Mouse (Mus musculus): ENCODE results near the gene Eva1c. TPM values are rescaled to one million over a fixed set of nuclear protein-coding genes. Genes with fewer than 3 reads are reported as not detected.
"Not testable (repeated sequence)": the region's sequence is repeated elsewhere in the genome, so short reads cannot be mapped to it uniquely, and the experiment has no call there.

The Eva1c gene
- total RNA-seq, 1 experiment: 2.0 TPM

- Histone ChIP-seq H3K4me3 (ENCODE audit: insufficient read depth in 1 of 2, low read depth in 1 of 2, low read length in 2 of 2, poor library complexity in 1 of 2, severe bottlenecking in 1 of 2) (no peak overlapping the region), H3K36me3 (ENCODE audit: control insufficient read depth, insufficient read depth, low read length, poor library complexity, severe bottlenecking) (no peaks in the 10 kb centered on the region), H3K4me1 (ENCODE audit: control insufficient read depth in 2 of 2, insufficient read depth in 2 of 2, low read length in 2 of 2, poor library complexity in 1 of 2) (peaks cover 0 to 3% of the 10 kb centered on the region in 2 experiments; a peak in 1 of 4 replicates), H3K27ac (ENCODE audit: insufficient read depth, low read depth, low read length, poor library complexity, severe bottlenecking) (no peak overlapping the region), H3K9ac (ENCODE audit: insufficient read depth, low read depth, low read length, poor library complexity, severe bottlenecking) (no peak overlapping the region), H3K9me3 (ENCODE audit: control insufficient read depth, insufficient read depth, low read depth, low read length) (no peaks in the 10 kb centered on the region)
- TF ChIP-seq HCFC1 (IDR thresholded peaks at IDR 0.05; ENCODE audit: borderline replicate concordance, insufficient read depth, low read length) (no peak), ZNF384 (IDR thresholded peaks at IDR 0.05; ENCODE audit: low read depth, low read length) (no peak), ZC3H11A (IDR thresholded peaks at IDR 0.05; ENCODE audit: borderline replicate concordance, low read depth, low read length) (no peak), CHD2 (IDR thresholded peaks at IDR 0.05; ENCODE audit: low read depth, low read length) (no peak), MAFK (IDR thresholded peaks at IDR 0.05; ENCODE audit: insufficient read depth, low read depth, low read length) (no peak)
- in situ Hi-C loops (cut with MboI; ENCODE audit: low sequenced_read_pairs in 2 of 2, unreplicated experiment in 2 of 2): no loop called here
- no peak for DNase-seq (ENCODE audit: low read depth, low spot score)
Measured at GRCm38 (mm10) chr16:90821046-90821697, 5.3 kb upstream of the Eva1c start.

- Histone ChIP-seq H3K9ac (ENCODE audit: insufficient read depth, low read depth, low read length, poor library complexity, severe bottlenecking) (no peak overlapping the region), H3K27ac (ENCODE audit: insufficient read depth, low read depth, low read length, poor library complexity, severe bottlenecking) (no peak overlapping the region), H3K9me3 (ENCODE audit: control insufficient read depth, insufficient read depth, low read depth, low read length) (no peaks in the 10 kb centered on the region), H3K4me1 (ENCODE audit: control insufficient read depth in 2 of 2, insufficient read depth in 2 of 2, low read length in 2 of 2, poor library complexity in 1 of 2) (peaks cover 0 to 3% of the 10 kb centered on the region in 2 experiments; a peak in 1 of 4 replicates), H3K36me3 (ENCODE audit: control insufficient read depth, insufficient read depth, low read length, poor library complexity, severe bottlenecking) (no peaks in the 10 kb centered on the region), H3K4me3 (ENCODE audit: insufficient read depth in 1 of 2, low read depth in 1 of 2, low read length in 2 of 2, poor library complexity in 1 of 2, severe bottlenecking in 1 of 2) (no peak overlapping the region)
- no peak for DNase-seq (ENCODE audit: low read depth, low spot score)
- TF ChIP-seq CHD2 (IDR thresholded peaks at IDR 0.05; ENCODE audit: low read depth, low read length) (no peak), ZC3H11A (IDR thresholded peaks at IDR 0.05; ENCODE audit: borderline replicate concordance, low read depth, low read length) (no peak), HCFC1 (IDR thresholded peaks at IDR 0.05; ENCODE audit: borderline replicate concordance, insufficient read depth, low read length) (no peak), MAFK (IDR thresholded peaks at IDR 0.05; ENCODE audit: insufficient read depth, low read depth, low read length) (no peak), ZNF384 (IDR thresholded peaks at IDR 0.05; ENCODE audit: low read depth, low read length) (no peak)
- in situ Hi-C loops (cut with MboI; ENCODE audit: low sequenced_read_pairs in 2 of 2, unreplicated experiment in 2 of 2): no loop called here
Measured at GRCm38 (mm10) chr16:90822284-90822935, 4.1 kb upstream of the Eva1c start.

- in situ Hi-C loops (cut with MboI; ENCODE audit: low sequenced_read_pairs in 2 of 2, unreplicated experiment in 2 of 2): no loop called here
- Histone ChIP-seq H3K4me1 (ENCODE audit: control insufficient read depth in 2 of 2, insufficient read depth in 2 of 2, low read length in 2 of 2, poor library complexity in 1 of 2) (peaks cover 0 to 3% of the 10 kb centered on the region in 2 experiments; a peak in 1 of 4 replicates), H3K4me3 (ENCODE audit: insufficient read depth in 1 of 2, low read depth in 1 of 2, low read length in 2 of 2, poor library complexity in 1 of 2, severe bottlenecking in 1 of 2) (no peak overlapping the region), H3K9me3 (ENCODE audit: control insufficient read depth, insufficient read depth, low read depth, low read length) (no peaks in the 10 kb centered on the region), H3K27ac (ENCODE audit: insufficient read depth, low read depth, low read length, poor library complexity, severe bottlenecking) (no peak overlapping the region), H3K9ac (ENCODE audit: insufficient read depth, low read depth, low read length, poor library complexity, severe bottlenecking) (no peak overlapping the region), H3K36me3 (ENCODE audit: control insufficient read depth, insufficient read depth, low read length, poor library complexity, severe bottlenecking) (no peaks in the 10 kb centered on the region)
- TF ChIP-seq HCFC1 (IDR thresholded peaks at IDR 0.05; ENCODE audit: borderline replicate concordance, insufficient read depth, low read length) (no peak), MAFK (IDR thresholded peaks at IDR 0.05; ENCODE audit: insufficient read depth, low read depth, low read length) (no peak), ZC3H11A (IDR thresholded peaks at IDR 0.05; ENCODE audit: borderline replicate concordance, low read depth, low read length) (no peak), CHD2 (IDR thresholded peaks at IDR 0.05; ENCODE audit: low read depth, low read length) (no peak)
- DNase-seq (ENCODE audit: low read depth, low spot score): no peak
Measured at GRCm38 (mm10) chr16:90822981-90823380, 3.5 kb upstream of the Eva1c start.

GRCm38 (mm10) chr16:90823986-90824385 lies 2.5 kb upstream of the Eva1c start:
- in situ Hi-C loops (cut with MboI; ENCODE audit: low sequenced_read_pairs in 2 of 2, unreplicated experiment in 2 of 2); H3K4me3 ChIP-seq (ENCODE audit: insufficient read depth in 1 of 2, low read depth in 1 of 2, low read length in 2 of 2, poor library complexity in 1 of 2, severe bottlenecking in 1 of 2); H3K9ac ChIP-seq (ENCODE audit: insufficient read depth, low read depth, low read length, poor library complexity, severe bottlenecking); DNase-seq (ENCODE audit: low read depth, low spot score); H3K27ac ChIP-seq (ENCODE audit: insufficient read depth, low read depth, low read length, poor library complexity, severe bottlenecking); H3K4me1 ChIP-seq (ENCODE audit: control insufficient read depth in 2 of 2, insufficient read depth in 2 of 2, low read length in 2 of 2, poor library complexity in 1 of 2); H3K9me3 ChIP-seq (ENCODE audit: control insufficient read depth, insufficient read depth, low read depth, low read length); H3K36me3 ChIP-seq (ENCODE audit: control insufficient read depth, insufficient read depth, low read length, poor library complexity, severe bottlenecking): not testable (repeated sequence)

All from ES-E14 (cell line).